Mouse (Mus musculus) left cerebral cortex, postnatal 4 days (tissue): ENCODE data around the gene Gcm1. TPM values are rescaled to one million over a fixed set of nuclear protein-coding genes. Genes with fewer than 3 reads are reported as not detected.
"Not testable (repeated sequence)": the region's sequence is repeated elsewhere in the genome, so short reads cannot be mapped to it uniquely, and the experiment has no call there.

ENCODE experiments used
- DNase-seq: peaks from one replicate; pipeline ENCODE4 v3.0.0-alpha.2; 2022
- intact Hi-C: fragments of 180-260 bp; cut with DNase I; formaldehyde crosslinking; loops from one replicate; pipeline ENCODE4 v1.15.1; 2025
- total RNA-seq, 2 experiments: library from RNA; stranded (reverse); gene quantifications; 2 replicates each; pipeline ENCODE4 v1.2.3; 2021

Gene Gcm1
- total RNA-seq, 2 experiments from 2014 or later, result not detected

GRCm38 (mm10) chr9:78045171-78045570 is 6.6 kb upstream of the Gcm1 start:
- intact Hi-C loops, result no loop called here
- no peak for DNase-seq

- intact Hi-C loops, result no loop called here
- no peak for DNase-seq
Measured at GRCm38 (mm10) chr9:78046755-78047154, 5.0 kb upstream of the Gcm1 start.

GRCm38 (mm10) chr9:78050452-78050970 is 1.2 kb upstream of the Gcm1 start:
- intact Hi-C loops, result no loop called here
- DNase-seq, result no peak

- DNase-seq, result no peak
- intact Hi-C loops, result no loop called here
Measured at GRCm38 (mm10) chr9:78053821-78054220, 2.1 kb downstream of the Gcm1 start.

GRCm38 (mm10) chr9:78054298-78054697 is 2.6 kb downstream of the Gcm1 start:
- intact Hi-C loops, result no loop called here
- DNase-seq, result no peak

GRCm38 (mm10) chr9:78059525-78060120 is 7.9 kb downstream of the Gcm1 start:
- intact Hi-C loops, result no loop called here
- DNase-seq, result no peak

- intact Hi-C loops, result no loop called here
- DNase-seq, result no peak
Measured at GRCm38 (mm10) chr9:78062392-78062791, 10.7 kb downstream of the Gcm1 start.

GRCm38 (mm10) chr9:78064121-78064520 is 12.4 kb downstream of the Gcm1 start:
- intact Hi-C loops, result no loop called here
- no peak for DNase-seq

- intact Hi-C loops, result no loop called here
- DNase-seq, result no peak
Measured at GRCm38 (mm10) chr9:78070496-78070895, 18.8 kb downstream of the Gcm1 start.

- DNase-seq, result no peak
- intact Hi-C loops, result no loop called here
Measured at GRCm38 (mm10) chr9:78071626-78072025, 19.9 kb downstream of the Gcm1 start.

GRCm38 (mm10) chr9:78073291-78073690 is 21.6 kb downstream of the Gcm1 start:
- intact Hi-C loops, DNase-seq: not testable (repeated sequence)

GRCm38 (mm10) chr9:78073713-78074340 is 22.1 kb downstream of the Gcm1 start:
- no peak for DNase-seq
- intact Hi-C loops, result no loop called here

- no peak for DNase-seq
- intact Hi-C loops, result no loop called here
Measured at GRCm38 (mm10) chr9:78075256-78075655, 23.5 kb downstream of the Gcm1 start.

- intact Hi-C loops, result no loop called here
- no peak for DNase-seq
Measured at GRCm38 (mm10) chr9:78078240-78078639, 26.5 kb downstream of the Gcm1 start.

GRCm38 (mm10) chr9:78081835-78082234 is 30.1 kb downstream of the Gcm1 start:
- intact Hi-C loops, result no loop called here

GRCm38 (mm10) chr9:78084341-78084740 is 32.6 kb downstream of the Gcm1 start:
- intact Hi-C loops, result no loop called here
- no peak for DNase-seq

More at GRCm38 (mm10) chr9:78081835-78082234, 30.1 kb downstream of the Gcm1 start:
- no peak for DNase-seq

- intact Hi-C loops, result no loop called here
- no peak for DNase-seq
Measured at GRCm38 (mm10) chr9:78085722-78086287, 34.1 kb downstream of the Gcm1 start.

GRCm38 (mm10) chr9:78087751-78088150 is 36.0 kb downstream of the Gcm1 start:
- DNase-seq, result no peak
- intact Hi-C loops, result no loop called here

GRCm38 (mm10) chr9:78088521-78088920 is 36.8 kb downstream of the Gcm1 start:
- DNase-seq, result no peak
- intact Hi-C loops, result no loop called here

GRCm38 (mm10) chr9:78088971-78089370 is 37.2 kb downstream of the Gcm1 start:
- DNase-seq, result no peak
- intact Hi-C loops, result no loop called here

- DNase-seq, result no peak
- intact Hi-C loops, result no loop called here
Measured at GRCm38 (mm10) chr9:78089906-78090305, 38.2 kb downstream of the Gcm1 start.

- intact Hi-C loops, result no loop called here
Measured at GRCm38 (mm10) chr9:78090596-78090995, 38.9 kb downstream of the Gcm1 start.

More at GRCm38 (mm10) chr9:78090596-78090995, 38.9 kb downstream of the Gcm1 start:
- DNase-seq, result no peak
